Mouse (Mus musculus) ES-Bruce4 (cell line): Measurements from ENCODE around the gene Gm9844.

Experiments
- CTCF ChIP-seq: IDR thresholded peaks from one replicate; pipeline ENCODE4 v1.8.1; 2011; ENCODE audit warnings: low read depth, low read length
- EP300 ChIP-seq: IDR thresholded peaks from 2 replicates; pipeline ENCODE4 v1.6.1; 2011; ENCODE audit warnings: low read depth, low read length; ENCODE audit not compliant: insufficient read depth
- POLR2A ChIP-seq: IDR thresholded peaks from one replicate; pipeline ENCODE4 v1.8.1; 2011; ENCODE audit warnings: low read length; ENCODE audit not compliant: insufficient read depth

DNA sequence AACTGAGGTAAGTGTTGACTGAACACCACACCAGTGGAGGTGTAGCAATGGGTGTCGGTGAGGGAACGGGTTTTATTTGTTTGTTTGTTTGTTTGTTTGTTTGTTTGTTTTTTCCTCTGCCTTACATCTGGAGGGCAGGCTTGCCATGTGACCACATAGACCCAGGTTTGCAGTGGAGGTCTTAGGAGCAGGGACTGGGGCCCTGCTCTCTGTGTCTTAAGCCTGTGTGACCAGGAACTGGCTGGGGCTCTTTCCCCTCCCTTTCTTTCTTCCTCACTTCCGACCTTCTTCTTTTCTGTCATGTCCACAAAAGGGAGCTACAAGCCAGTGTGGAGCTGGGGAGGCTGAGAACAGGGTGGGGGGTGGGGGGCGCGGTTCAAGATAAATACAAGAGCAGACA lies 35.9 kb downstream of the Gm9844 start:
- TF ChIP-seq EP300: no peak
- TF ChIP-seq POLR2A: no peak
- no peak for TF ChIP-seq CTCF
